Mouse (Mus musculus) liver, embryonic 14.5 days (tissue): ENCODE data around the gene Selenow.

ENCODE experiments used
- CTCF ChIP-seq: IDR thresholded peaks from 2 replicates; pipeline ENCODE4 v1.5.1; 2016; ENCODE audit warnings: antibody characterized with exemption, low read depth, control low read depth
- EP300 ChIP-seq: IDR thresholded peaks from 2 replicates; pipeline ENCODE4 v1.6.1; 2016; ENCODE audit warnings: antibody characterized with exemption, low read depth

DNA sequence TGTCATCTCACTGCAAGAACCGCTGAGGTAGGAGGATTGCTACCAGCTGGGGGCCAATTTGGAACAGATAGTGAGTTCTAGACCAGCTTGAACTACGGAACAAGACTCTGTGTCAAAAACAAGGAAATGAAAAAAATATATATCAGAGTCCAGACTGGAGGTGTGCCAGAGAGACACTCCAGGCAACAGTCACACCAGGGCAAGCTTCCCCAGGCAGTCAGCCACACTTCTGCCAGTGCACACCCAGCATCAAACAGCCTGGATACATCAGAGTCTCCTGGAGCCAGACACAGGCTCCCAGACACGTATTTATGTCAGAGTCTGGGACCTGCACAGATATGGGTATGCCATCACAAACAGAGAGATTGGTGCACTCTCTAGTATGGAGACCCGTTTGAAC is 39.0 kb upstream of the Selenow start:
- TF ChIP-seq CTCF: no peak
- no peak for TF ChIP-seq EP300
